Mouse (Mus musculus) T-helper 1 cell (primary cell): Measurements from ENCODE around the gene Cwc22.
"Not testable (repeated sequence)": the region's sequence is repeated elsewhere in the genome, so short reads cannot be mapped to it uniquely, and the experiment has no call there.

Experiments
- in situ Hi-C: fragments of 300-600 bp; cut with MboI, MseI; formaldehyde crosslinking; loops from one replicate; pipeline ENCODE4 v1.15.1; 2025; ENCODE audit warnings: high pct_unique_total_duplicates

Cwc22 gene

DNA sequence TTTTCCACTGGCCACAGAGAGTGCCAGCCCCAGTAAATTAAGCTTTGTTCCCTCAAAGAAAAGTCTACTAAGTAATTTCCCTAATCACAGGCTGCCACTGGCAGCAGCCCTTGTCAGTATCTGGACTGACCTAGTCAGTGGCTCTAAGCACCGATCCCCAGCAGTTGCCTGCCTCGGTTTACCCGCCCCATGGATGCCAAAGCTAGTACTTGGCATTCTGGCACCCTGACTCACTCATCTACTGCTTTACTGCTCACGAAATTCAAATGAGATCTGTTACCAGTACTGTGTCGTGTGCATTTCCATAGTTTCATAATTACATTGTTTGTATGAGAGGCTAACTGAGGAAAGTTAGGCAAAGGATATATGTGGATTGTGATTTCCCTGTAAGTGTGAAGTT is 44.9 kb downstream of the Cwc22 start:
- in situ Hi-C loops: loop anchor here (25.0 kb wide), 1 partner anchor 1514 kb away; no protein-coding TSS in a partner anchor

DNA sequence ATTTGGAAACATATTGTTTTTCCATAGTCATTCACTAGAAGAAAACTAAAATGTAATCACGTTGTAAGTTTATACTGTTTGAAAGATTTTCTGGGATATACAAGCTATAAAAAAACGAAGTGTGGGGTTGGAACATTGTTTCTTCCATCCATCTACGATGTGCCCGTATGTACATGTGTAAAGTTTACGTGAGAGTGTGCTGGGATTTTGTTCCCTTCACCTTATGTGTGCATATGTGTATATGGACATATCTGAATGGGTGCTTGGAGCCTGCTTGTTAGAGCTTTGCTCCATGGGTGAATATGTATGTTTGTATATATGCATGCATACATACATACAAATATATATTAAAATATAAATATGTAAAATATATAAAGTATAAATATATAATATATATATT is 45.4 kb downstream of the Cwc22 start:
- in situ Hi-C loops: loop anchor here (25.0 kb wide), 1 partner anchor 1513 kb away; no protein-coding TSS in a partner anchor

DNA sequence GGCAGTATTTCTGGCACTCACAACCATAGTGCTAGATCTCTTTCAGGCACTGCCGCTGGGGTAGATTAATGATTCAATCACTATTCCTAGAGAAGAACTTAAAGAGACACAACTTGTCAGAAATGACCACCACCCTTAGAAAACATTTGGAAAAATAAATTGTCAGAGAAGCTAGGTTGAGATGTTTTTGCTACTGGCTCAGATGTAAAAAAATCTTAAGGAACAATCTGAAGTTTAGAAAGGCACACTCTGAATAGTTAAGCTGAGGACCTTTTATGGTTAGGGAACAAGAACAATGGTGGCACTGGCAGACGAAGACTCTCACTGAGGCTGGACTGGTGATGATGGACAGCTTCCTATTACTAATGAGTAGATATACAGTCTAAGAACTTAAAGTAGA is 46.1 kb downstream of the Cwc22 start:
- in situ Hi-C loops: loop anchor here (25.0 kb wide), 1 partner anchor 1513 kb away; no protein-coding TSS in a partner anchor

DNA sequence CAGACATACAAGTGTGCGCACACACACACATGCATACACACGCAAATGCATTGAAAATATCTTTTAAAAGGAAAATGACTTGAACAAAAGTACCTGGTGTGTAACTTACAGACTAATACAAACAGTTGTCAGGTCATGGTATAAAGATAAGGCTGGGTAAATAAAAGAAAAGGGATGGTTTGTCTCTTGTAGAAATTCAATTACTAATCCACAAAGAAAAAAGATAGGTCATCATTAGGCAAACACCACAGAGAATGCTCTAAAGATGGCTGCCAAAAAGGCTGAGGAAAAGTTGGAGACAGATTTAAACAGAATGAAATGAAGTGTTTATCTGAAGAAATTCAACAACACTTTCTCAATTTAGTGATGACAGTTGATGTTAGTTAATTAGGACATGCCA is 47.7 kb downstream of the Cwc22 start:
- in situ Hi-C loops: no loop called here

DNA sequence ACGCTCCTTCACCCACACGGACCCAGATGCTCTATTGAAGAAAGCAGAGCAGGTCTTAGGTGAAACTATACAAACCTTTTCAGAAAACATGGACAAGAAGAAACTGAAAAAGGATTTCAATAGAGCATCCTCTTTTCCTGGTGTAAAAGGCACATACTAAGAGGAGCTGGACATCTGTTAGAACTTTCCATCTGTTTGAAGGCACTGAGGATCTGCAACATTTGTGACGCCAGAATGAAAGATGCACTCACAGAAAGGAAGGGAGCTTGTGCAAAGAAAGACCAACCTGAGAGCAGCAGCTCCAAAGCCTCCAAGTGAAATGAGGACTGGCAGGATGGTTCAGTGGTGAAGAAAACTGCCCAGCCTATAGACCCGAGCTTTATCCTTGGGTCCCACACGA is 48.2 kb downstream of the Cwc22 start:
- in situ Hi-C loops: no loop called here

DNA sequence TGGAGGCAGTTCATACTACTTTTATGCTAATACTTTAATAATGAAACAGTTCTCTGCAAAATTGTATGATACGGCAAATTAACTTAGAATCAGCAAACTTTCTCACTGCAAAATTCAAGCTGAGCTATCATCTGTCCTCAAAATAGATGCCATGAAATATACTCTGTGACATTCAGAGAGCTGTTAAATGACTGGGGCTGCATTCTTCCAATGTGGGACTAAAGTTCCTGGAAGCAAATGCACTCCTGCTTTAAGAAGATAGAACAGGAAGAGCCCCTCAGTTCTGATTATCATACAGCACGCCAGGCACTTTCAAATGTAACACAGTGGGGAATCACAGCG is 48.6 kb downstream of the Cwc22 start:
- in situ Hi-C loops: no loop called here

DNA sequence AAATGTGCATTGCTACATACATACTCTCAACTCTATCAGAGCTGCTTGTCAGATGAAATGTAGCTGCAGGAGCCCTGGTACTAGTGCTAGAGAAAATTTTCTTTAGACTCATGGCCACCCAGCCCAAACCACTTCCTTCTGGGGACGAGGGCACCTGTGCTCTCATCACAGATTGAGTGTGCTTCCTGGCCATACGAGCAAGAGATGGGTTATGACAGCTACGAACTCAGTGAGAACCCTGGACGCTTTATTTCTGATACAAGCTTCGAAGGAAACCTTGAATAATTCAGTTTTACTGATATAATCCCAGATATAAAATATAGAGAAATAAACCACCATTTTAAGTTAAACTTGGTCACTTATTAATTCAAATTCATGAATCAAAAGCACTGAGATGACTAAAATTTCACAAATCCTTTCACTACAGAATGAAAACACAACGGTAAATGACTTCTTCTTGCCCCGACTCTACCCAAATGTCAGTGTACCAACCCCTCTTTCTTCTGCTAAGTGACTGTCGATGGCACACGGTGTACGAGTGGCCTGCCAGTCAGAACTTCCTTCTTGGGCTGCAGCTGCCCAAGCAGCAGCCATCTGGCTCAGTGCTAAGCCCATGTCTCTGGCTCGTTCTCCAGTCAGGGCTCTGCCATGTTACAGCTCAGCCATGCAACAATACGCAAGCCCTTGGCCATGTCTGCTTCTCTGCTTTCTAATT is 49.2 kb downstream of the Cwc22 start:
- in situ Hi-C loops: no loop called here

DNA sequence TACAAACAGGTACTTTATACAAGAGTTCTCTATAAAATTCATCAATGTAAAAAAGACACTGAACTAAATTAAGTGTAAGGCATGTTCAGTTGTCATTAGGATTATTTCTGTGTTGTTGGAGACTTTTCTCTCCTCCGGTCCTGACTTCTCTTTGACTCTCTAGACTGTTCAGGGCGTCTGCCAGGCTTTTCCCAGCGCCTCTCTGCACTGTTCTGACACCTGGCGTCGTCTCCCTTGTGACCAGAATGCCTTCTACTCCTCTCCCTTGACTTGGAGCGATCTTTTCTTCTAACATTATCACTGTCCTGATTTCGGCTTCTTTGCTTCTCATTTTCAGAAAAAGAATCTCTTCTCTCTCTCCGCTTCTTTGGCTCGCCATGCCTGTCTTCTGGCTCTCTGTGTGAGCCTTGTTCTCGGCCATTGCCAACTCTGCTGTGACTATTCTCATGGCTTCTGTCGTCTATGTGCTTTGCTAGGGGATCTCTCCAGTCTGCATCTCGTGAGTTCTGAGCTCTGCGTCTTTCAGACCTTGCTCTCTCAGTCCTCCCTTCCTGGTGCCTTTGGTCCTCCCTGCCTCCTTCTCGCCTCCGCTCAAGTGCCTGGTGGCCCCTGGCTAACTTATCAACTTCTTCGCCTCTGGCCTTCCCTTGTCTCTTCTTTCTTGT is 50.1 kb downstream of the Cwc22 start:
- in situ Hi-C loops: not testable (repeated sequence)

DNA sequence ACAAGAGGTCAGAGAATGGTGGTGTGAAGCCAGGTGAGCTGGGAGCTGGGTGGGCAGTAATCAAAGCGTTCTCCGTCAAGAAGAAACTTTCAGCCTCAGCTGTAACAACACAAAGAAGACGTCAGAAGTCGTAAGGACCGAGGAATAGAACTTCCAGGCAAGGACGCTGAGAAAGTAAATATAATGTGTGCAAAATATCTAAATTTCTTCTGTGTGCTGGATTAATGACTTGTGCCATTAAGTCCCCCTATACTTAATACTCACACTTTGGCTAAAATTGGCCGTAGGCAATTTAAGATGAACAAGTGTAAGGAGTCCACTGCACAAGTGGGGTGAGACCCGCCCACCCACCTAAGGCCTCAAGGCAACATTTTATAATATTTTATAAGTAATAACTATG is 51.3 kb downstream of the Cwc22 start:
- in situ Hi-C loops: no loop called here

DNA sequence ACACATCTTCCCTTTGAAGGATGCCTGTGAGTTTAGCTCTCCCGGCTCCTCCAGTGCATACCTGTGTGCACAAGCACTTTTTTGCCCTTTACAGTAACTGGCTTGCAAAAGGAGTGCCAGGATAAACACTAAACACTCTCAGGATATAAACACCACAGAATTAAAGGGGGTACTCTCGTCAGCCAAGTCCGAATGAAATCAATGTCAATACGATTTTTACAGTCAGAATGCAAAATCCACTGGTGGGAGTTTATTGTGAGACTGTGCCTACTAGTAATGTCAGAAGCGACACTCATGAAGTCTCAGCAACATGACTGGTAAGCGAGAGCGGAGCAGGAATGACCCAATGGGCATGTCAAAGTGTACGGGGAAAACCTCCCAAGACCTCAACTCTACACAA is 52.7 kb downstream of the Cwc22 start:
- in situ Hi-C loops: no loop called here

DNA sequence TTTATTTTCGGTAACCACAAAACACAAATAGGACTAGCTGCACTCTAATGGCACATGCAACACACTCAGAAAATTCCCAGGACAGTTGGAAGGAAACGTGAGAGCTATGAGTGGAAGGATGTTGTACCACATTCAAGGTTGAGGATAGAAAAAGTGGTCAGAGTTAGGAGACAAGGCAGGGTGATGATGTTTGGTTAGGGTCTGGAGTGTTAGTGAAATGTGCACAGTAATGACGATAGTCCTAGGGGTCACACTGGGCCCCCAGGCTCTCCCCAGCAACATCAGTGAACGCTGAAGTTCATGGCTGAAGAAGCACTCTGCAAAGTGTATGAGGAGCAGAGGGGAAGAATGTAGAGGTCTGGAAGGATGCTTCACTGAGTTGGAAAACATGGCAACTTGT is 53.6 kb downstream of the Cwc22 start:
- in situ Hi-C loops: no loop called here

DNA sequence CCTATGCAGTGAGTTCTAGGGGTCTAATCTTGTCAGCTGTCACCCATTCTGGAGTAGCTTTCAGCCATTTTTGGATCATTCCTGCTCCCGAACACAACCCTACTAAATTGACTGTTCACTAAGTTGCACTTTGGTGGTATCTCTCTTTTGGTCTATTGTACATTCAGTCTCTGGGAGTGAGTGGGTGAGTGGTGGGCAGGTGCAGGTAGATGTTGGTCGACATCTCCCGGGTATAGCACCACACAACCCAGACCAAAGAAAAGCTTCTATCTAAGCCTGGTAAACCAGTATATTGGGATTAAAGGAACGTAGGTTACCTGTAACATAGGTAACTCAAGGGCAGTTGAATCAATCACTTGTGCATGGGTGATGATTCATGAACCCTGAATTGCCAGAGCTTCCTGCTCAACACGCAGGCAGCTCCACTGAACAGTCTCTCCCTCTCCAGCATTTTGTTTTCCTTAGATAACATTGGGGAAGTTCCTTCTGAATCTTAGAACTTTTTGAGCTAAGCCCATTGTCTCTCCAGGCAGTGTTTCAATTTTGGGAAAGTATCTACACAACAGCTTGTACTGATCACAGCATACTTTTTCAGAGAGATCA is 55.2 kb downstream of the Cwc22 start:
- in situ Hi-C loops: no loop called here

DNA sequence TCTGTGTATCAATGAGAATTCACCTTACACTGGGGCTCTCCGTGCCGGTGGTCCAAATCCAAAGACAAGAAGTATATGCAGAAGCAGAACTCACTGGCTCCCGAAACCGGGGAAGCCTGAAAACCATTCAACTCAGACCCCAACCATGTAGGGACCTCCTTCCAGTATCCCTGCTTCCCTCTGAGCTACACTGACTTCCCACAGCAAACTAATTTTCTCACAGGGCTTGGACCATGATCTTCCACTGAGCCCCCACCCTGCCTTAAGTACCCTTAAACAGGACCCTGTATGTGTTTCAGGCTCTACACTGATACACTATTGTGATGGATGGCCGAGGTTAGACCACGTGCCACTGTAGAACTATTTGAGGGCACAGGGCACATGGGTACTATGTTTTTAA is 56.2 kb downstream of the Cwc22 start:
- in situ Hi-C loops: no loop called here

DNA sequence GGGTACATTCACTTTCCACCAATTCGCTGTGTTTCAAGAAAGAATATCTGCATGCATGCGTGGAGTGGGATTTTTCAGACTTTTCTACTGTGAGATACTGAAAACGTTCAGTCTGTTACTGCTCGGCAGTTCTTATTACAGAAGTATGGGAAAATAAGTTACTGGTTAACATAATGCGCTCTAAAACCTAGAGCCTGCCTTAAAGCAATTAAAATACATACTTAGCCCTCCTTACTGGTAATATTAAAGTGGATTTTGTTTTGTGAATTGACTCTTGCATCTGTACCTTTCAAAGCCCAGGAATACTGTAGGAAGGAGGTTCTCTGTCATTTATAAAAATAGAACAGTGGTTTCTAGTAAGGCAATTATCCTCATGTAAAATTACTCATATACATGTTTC is 56.8 kb downstream of the Cwc22 start:
- in situ Hi-C loops: no loop called here

DNA sequence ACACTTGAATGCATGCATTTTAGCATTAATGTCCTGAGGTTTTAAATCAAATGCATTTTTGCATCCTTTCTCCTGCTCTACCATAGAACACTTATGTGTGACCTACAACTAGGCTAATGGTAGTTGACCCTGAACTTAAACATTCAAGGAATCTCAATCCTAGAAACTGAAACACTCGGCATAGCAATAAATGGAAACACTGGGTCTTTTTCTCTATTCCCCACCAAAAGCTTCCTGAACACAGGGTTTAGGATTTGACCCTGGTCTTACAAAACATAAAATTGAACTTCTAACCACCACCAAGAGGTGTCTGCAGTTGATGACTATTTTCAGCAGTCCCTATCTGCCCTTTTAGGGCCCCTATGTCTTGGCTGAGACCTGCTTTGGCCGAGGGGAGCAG is 57.3 kb downstream of the Cwc22 start:
- in situ Hi-C loops: no loop called here

DNA sequence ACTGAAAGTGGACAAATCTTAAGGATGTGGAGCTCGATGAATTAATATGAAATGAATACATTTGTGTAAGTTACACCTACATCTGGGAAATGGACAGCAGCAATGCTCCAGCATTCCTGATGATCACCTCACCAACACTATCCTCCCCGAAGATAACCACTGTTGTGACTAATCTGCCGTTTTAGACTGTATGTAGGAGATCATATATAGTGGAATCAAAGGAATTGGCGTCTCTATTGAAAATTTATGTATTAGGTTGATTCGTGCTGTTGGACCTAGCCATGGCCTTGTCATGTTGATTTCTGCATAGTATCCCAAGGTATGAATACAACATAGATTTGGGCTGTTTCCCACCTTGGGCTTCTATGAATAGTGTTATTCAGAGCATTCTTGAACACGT is 58.1 kb downstream of the Cwc22 start:
- in situ Hi-C loops: no loop called here

DNA sequence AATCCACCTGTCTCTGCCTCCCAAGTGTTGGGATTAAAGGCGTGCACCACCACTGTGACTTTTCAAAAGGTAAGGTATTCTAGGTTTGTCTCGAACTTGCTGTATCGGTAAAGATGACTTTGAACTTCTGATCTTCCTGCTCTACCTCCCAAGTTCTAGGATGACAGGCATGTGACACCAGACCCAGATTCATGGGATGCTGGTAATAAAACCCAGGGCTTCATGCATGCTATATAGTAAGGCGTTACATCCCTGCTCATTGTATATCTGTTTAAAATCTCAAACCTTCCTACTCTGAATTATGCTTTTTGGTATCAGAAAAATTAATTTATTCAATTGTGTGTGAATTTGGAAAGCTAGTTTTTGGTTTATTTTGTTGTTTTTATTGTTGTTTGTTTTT is 59.0 kb downstream of the Cwc22 start:
- in situ Hi-C loops: no loop called here

DNA sequence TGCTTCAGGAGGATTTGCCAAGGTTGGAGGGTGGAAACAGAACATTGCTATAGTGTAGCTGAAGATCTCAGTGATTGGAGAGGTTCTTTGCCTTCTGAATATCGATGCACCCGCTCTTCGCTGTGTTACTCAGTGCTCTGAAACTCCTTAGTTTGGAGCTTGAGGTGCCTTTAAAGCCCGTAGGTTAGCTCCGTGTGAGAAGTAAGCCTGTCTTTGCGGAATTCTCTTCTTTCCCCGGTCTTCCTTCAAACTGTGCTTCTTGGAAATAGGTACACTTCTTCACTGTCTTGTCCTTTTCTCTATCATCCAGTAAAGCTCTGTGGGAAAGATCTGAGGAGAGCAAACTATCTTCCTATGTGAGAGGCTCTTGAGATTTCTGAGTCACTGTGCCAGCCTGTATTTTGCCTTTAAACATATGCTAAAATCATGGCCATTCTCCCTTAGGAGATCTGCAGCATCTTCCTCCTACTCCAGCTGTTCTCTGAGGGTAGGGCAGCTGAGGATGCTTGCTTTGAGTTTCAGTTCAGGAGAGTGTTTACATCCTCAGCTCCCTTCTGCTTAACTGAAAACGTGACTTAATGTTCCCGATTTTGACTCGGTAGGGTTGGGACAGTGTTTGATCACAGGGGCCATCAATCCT is 60.6 kb downstream of the Cwc22 start:
- in situ Hi-C loops: no loop called here

DNA sequence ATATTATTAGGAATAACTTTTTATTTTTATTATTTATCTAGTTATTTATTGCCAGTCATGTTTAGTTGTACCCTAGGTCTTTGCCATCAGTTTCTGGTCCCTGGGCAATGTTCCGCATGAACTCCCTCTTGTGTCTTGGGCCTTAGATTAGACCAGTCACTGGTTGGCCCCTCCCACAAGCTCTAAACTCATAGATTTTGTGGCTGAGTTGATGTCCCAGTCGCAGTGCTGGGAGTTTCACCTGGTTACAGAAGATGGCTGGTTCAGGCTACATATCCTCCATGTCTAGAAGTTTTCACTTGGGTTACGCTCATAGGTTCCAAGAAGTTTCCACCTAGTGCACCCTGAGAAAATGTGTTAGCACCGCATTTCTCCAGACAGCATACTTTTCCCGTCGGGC is 61.1 kb downstream of the Cwc22 start:
- in situ Hi-C loops: no loop called here

DNA sequence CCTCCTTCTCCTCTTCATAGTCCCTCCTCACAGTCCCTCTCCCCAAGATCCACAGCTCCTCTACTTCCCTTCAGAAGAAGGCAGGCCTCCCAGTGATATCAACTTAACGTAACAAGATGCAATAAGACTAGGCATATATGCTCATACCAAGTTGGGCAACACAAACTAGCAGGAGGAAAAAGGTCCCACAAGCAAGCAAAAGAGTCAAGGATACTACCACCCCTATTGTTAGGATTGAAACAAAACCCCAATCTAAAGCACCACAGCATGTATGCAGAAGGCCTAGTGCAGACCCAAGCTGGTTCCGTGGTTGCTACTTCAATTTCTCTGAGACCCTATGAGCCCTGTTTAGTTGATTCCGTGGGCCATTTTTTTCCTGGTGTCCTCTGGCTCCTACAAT is 61.7 kb downstream of the Cwc22 start:
- in situ Hi-C loops: no loop called here

DNA sequence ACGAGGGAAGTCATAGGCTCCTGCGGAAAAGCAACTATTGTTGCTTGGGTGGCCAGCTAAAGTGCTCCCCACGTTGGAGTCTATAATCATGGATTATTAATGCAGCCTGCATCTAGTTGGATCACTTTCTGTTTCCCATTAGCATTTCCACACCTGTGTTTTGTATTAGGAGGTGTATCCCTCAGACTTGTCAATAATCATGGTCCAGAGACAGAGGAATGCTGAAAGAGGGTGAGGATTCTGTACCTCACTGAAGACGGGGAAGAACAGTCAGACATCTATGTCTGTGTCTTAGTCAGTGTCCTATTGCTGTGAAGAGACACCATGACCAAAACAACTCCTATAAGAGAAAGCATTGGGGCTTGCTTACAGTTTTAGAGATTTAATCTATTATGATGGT is 63.2 kb downstream of the Cwc22 start:
- in situ Hi-C loops: no loop called here

DNA sequence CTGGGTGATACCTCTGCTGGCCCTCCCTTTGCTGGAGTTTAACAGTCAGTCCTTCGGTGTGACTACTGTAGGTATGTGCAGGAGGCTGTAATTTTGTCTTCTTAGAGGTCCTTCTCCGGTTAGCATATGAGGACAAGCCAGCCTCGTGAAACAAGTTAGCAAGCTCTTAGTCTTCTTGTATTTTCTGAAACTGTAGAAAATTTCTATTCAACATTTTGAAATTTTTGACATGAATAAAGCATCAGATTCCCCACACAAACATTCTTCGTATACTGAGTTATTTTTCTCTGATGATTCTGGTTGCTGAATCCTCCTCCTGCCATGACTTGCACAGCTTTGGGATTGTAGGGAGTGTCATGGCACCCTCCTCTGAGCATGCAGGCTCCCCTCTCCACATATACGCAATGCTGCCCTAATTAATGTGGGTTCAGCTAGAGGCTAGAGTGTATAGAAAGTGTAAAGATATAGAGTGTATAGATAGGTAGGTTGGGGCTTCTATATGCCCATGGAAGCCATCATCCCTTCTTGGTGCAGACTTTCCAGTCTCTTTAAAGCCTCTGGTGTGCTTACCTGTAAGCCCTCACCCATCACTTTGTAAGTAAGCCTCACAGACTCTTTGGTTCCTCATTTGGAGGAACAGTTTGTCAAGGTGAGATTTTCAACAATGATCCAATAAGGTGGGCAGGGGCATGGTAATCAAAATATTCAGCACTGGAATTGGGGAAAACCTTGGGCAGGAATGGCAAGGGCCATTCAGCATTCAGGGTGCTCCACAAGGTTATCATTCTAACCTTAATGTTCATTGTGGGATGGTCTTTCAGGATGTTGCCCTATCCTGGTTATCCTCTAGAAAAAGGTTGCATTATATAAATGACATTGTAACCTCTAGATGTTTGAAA is 64.6 kb downstream of the Cwc22 start:
- in situ Hi-C loops: no loop called here
